ENCODE assay signal across 12 mouse cellular contexts in genomic region chr19:43906492-43906891, GRCm38 (mm10). TPM values are rescaled to one million over a fixed set of nuclear protein-coding genes. Genes with fewer than 3 reads are reported as not detected.
DNase-seq lines count a peak whose midpoint lies in the region; ATAC-seq and TF ChIP-seq lines count a peak whose summit lies in the region.
"Had no signal": no experiment of that assay in that cellular context is flagged by ENCODE, and none has a peak within 500 bp of the region (broad histone marks: within the 10 kb centered on the region; RNA-seq: fewer than 3 reads in every experiment).

No protein-coding gene starts in this region.

- no peak for ATAC-seq in hindbrain, postnatal 0 days
- ATAC-seq in hindbrain, embryonic 11.5 days (ENCODE audit: low FRiP score): no peak
- no peak for ATAC-seq in midbrain, postnatal 0 days (ENCODE audit: low FRiP score)
- ATAC-seq in midbrain, embryonic 13.5 days: no peak
- ATAC-seq: forebrain, embryonic 13.5 days had no signal

- intact Hi-C loops in gastrocnemius, adult 2 months (cut with DNase I): loop anchor here (1.0 to 5.0 kb wide), 3 partner anchors 34 to 74 kb away; no protein-coding TSS in a partner anchor

- no peak for DNase-seq in hindbrain, postnatal 0 days (ENCODE audit: low spot score)
- no peak for DNase-seq in hindbrain, embryonic 11.5 days (ENCODE audit: low spot score)
- DNase-seq in midbrain, postnatal 0 days (ENCODE audit: low spot score): no peak
- DNase-seq in ZHBTc4 (ENCODE audit: low read depth, low spot score) (peak; percentile 81), adipocyte (ENCODE audit: low spot score) (no peak)
- DNase-seq in gastrocnemius, adult 2 months: no peak
- no peak for DNase-seq in gastrocnemius, postnatal 10 days
- DNase-seq: cerebellum, adult 9-10 months had no signal

- H3K9me3 ChIP-seq in hindbrain, postnatal 0 days (ENCODE audit: low read length): no peaks in the 10 kb centered on the region
- no peaks in the 10 kb centered on the region for H3K9me3 ChIP-seq in hindbrain, embryonic 11.5 days (ENCODE audit: control insufficient read depth, low read length)
- no peaks in the 10 kb centered on the region for H3K9me3 ChIP-seq in midbrain, postnatal 0 days (ENCODE audit: low read length)
- H3K9me3 ChIP-seq in midbrain, embryonic 13.5 days: no peaks in the 10 kb centered on the region
- H3K9me3 ChIP-seq: forebrain, embryonic 13.5 days; midbrain, embryonic 12.5 days had no signal

- TF ChIP-seq CTCF in hindbrain, postnatal 0 days (IDR thresholded peaks at IDR 0.05; ENCODE audit: low read depth): peak; percentile 35; the same call in 1 of the 2 replicates
- TF ChIP-seq CTCF in midbrain, postnatal 0 days (IDR thresholded peaks at IDR 0.05): peak; percentile 39
- TF ChIP-seq CTCF in gastrocnemius, adult 2 months (IDR thresholded peaks at IDR 0.05): no peak; the same call in 1 of the 2 replicates

- peaks cover 11% of the 10 kb centered on the region for H3K36me3 ChIP-seq in hindbrain, postnatal 0 days (ENCODE audit: insufficient read depth, low read length)
- H3K36me3 ChIP-seq in hindbrain, embryonic 11.5 days (ENCODE audit: control insufficient read depth, insufficient read depth, low read length): no peaks in the 10 kb centered on the region
- H3K36me3 ChIP-seq in midbrain, postnatal 0 days (ENCODE audit: insufficient read depth, low read length): peaks cover 18% of the 10 kb centered on the region
- peaks cover 21% of the 10 kb centered on the region for H3K36me3 ChIP-seq in midbrain, embryonic 13.5 days

- H3K9ac ChIP-seq in hindbrain, postnatal 0 days (replicated peaks; ENCODE audit: low read length): no peak overlapping the region
- H3K9ac ChIP-seq in hindbrain, embryonic 11.5 days (ENCODE audit: low read depth, low read length): no peak overlapping the region
- H3K9ac ChIP-seq in midbrain, postnatal 0 days (replicated peaks; ENCODE audit: low read length, poor library complexity, severe bottlenecking): no peak overlapping the region
- no peak overlapping the region for H3K9ac ChIP-seq in midbrain, embryonic 13.5 days (replicated peaks)
- H3K9ac ChIP-seq: forebrain, embryonic 13.5 days; midbrain, embryonic 12.5 days had no signal

- H3K4me1 ChIP-seq in hindbrain, postnatal 0 days (ENCODE audit: insufficient read depth, low read length): no peaks in the 10 kb centered on the region
- no peaks in the 10 kb centered on the region for H3K4me1 ChIP-seq in hindbrain, embryonic 11.5 days (replicated peaks; ENCODE audit: control insufficient read depth, insufficient read depth, low read length)
- H3K4me1 ChIP-seq in midbrain, postnatal 0 days (ENCODE audit: insufficient read depth, low read length): no peaks in the 10 kb centered on the region
- no peaks in the 10 kb centered on the region; the same call in 1 of the 2 replicates for H3K4me1 ChIP-seq in midbrain, embryonic 13.5 days (replicated peaks)

- H3K27ac ChIP-seq in hindbrain, postnatal 0 days: no peak overlapping the region
- no peak overlapping the region for H3K27ac ChIP-seq in hindbrain, embryonic 11.5 days (ENCODE audit: low read depth, low read length)
- H3K27ac ChIP-seq in midbrain, postnatal 0 days (ENCODE audit: low read depth, low read length): no peak overlapping the region
- no peak overlapping the region for H3K27ac ChIP-seq in midbrain, embryonic 13.5 days
- H3K27ac ChIP-seq in gastrocnemius, adult 2 months: no peak overlapping the region
- H3K27ac ChIP-seq: forebrain, embryonic 13.5 days; heart, adult 2 months; midbrain, embryonic 12.5 days had no signal

- no peak overlapping the region for H3K4me3 ChIP-seq in hindbrain, postnatal 0 days (ENCODE audit: low read length)
- no peak overlapping the region for H3K4me3 ChIP-seq in hindbrain, embryonic 11.5 days (ENCODE audit: low read depth, low read length)
- no peak overlapping the region for H3K4me3 ChIP-seq in midbrain, postnatal 0 days (ENCODE audit: low read depth, low read length)
- H3K4me3 ChIP-seq in midbrain, embryonic 13.5 days (replicated peaks): no peak overlapping the region
- H3K4me3 ChIP-seq in gastrocnemius, adult 2 months: no peak overlapping the region
- H3K4me3 ChIP-seq: forebrain, embryonic 13.5 days; heart, adult 2 months; midbrain, embryonic 12.5 days had no signal

- H3K27me3 ChIP-seq in hindbrain, postnatal 0 days (ENCODE audit: insufficient read depth, low read length): no peaks in the 10 kb centered on the region
- no peaks in the 10 kb centered on the region for H3K27me3 ChIP-seq in hindbrain, embryonic 11.5 days (ENCODE audit: control insufficient read depth, insufficient read depth, low read length)
- H3K27me3 ChIP-seq in midbrain, postnatal 0 days (ENCODE audit: insufficient read depth, low read length): no peaks in the 10 kb centered on the region
- H3K27me3 ChIP-seq in midbrain, embryonic 13.5 days: no peaks in the 10 kb centered on the region
- H3K27me3 ChIP-seq: forebrain, embryonic 13.5 days; midbrain, embryonic 12.5 days had no signal

- WGBS in hindbrain, postnatal 0 days: 93% methylated on average over 7 of the region's 7 CpGs
- 98% methylated on average over 7 of the region's 7 CpGs for WGBS in hindbrain, embryonic 11.5 days
- WGBS in midbrain, postnatal 0 days: 95% methylated on average over 7 of the region's 7 CpGs
- WGBS in midbrain, embryonic 13.5 days: 90% methylated on average over 7 of the region's 7 CpGs

- no peak overlapping the region for H3K4me2 ChIP-seq in hindbrain, postnatal 0 days (ENCODE audit: low read depth, low read length)
- H3K4me2 ChIP-seq in hindbrain, embryonic 11.5 days (replicated peaks; ENCODE audit: low read depth, low read length): no peak overlapping the region
- H3K4me2 ChIP-seq in midbrain, postnatal 0 days (ENCODE audit: low read depth, low read length, poor library complexity, severe bottlenecking): no peak overlapping the region
- H3K4me2 ChIP-seq in midbrain, embryonic 13.5 days (replicated peaks): no peak overlapping the region
- H3K4me2 ChIP-seq: forebrain, embryonic 13.5 days; midbrain, embryonic 12.5 days had no signal

RNA-seq across cellular contexts. Expression of gene Dnmbp, which starts 33.5 kb away (rescaled TPM):
- total RNA-seq in hindbrain, postnatal 0 days (2014; rRNA removed): 12.8 and 13.3 TPM in 2 replicates
- polyA plus RNA-seq in hindbrain, postnatal 0 days (2015; fragmentation: Nextera tagmentation; extraction: Ambion mirVana): 6.5 and 7.1 TPM in 2 replicates
- polyA plus RNA-seq in hindbrain, embryonic 11.5 days (2014; fragmentation: Nextera tagmentation; extraction: Ambion mirVana): 12.2 and 13.5 TPM in 2 replicates
- 11.7 and 15.7 TPM in 2 replicates for total RNA-seq in midbrain, postnatal 0 days (2014; rRNA removed)
- polyA plus RNA-seq in midbrain, postnatal 0 days (2015; fragmentation: Nextera tagmentation; extraction: Ambion mirVana): 5.6 and 5.9 TPM in 2 replicates
- polyA plus RNA-seq in midbrain, embryonic 13.5 days (2015; fragmentation: Nextera tagmentation; extraction: Ambion mirVana): 9.8 and 10.8 TPM in 2 replicates
- total RNA-seq in gastrocnemius, adult 2 months (2021): 10 to 100 TPM in 1 of 2 experiments, 1 to 10 TPM in 1; 9.4 to 11.3 TPM
- 10 to 100 TPM; 12.8 to 16.3 TPM for total RNA-seq in gastrocnemius, postnatal 10 days (2021)
